10 mouse cellular contexts compared by ENCODE assay signal in genomic region chr11:102956962-102957614, GRCm38 (mm10). TPM values are rescaled to one million over a fixed set of nuclear protein-coding genes. Genes with fewer than 3 reads are reported as not detected.
DNase-seq lines count a peak whose midpoint lies in the region; ATAC-seq and TF ChIP-seq lines count a peak whose summit lies in the region.
"Had no signal": no experiment of that assay in that cellular context is flagged by ENCODE, and none has a peak within 500 bp of the region (broad histone marks: within the 10 kb centered on the region; RNA-seq: fewer than 3 reads in every experiment).

No protein-coding gene starts in this region.

- H3K4me3 ChIP-seq in lung, postnatal 0 days (ENCODE audit: low read depth, low read length) = no peak overlapping the region
- H3K4me3 ChIP-seq: limb, embryonic 12.5 days had no signal

- no peak overlapping the region for H3K4me2 ChIP-seq in lung, postnatal 0 days (replicated peaks; ENCODE audit: low read depth, low read length)
- H3K4me2 ChIP-seq: limb, embryonic 12.5 days had no signal

- H3K27me3 ChIP-seq in lung, postnatal 0 days (replicated peaks; ENCODE audit: insufficient read depth, low read length) = peaks cover 6% of the 10 kb centered on the region; the same call in 1 of the 2 replicates

- no peaks in the 10 kb centered on the region for H3K36me3 ChIP-seq in lung, postnatal 0 days (ENCODE audit: insufficient read depth, low read length)
- H3K36me3 ChIP-seq: limb, embryonic 12.5 days had no signal

- H3K4me1 ChIP-seq in lung, postnatal 0 days (ENCODE audit: insufficient read depth, low read depth, low read length) = no peaks in the 10 kb centered on the region; the same call in 1 of the 2 replicates

- H3K9ac ChIP-seq in lung, postnatal 0 days (replicated peaks; ENCODE audit: low read depth) = no peak overlapping the region
- H3K9ac ChIP-seq: limb, embryonic 12.5 days had no signal

- TF ChIP-seq CTCF in lung, postnatal 0 days (IDR thresholded peaks at IDR 0.05) = no peak

- ATAC-seq in cerebellum, adult (ENCODE audit: insufficient number of reproducible peaks, low FRiP score, low TSS enrichment) = no peak
- ATAC-seq in lung, postnatal 0 days = peak; percentile 92

- no peak overlapping the region for H3K27ac ChIP-seq in lung, postnatal 0 days (ENCODE audit: low read length)
- H3K27ac ChIP-seq: limb, embryonic 12.5 days had no signal

- WGBS in lung, postnatal 0 days = 23% methylated on average over 16 of the region's 16 CpGs

- H3K9me3 ChIP-seq in lung, postnatal 0 days (ENCODE audit: low read length) = no peaks in the 10 kb centered on the region
- H3K9me3 ChIP-seq: limb, embryonic 12.5 days had no signal

- peak; percentile 64 to 78 for DNase-seq in cerebellum, postnatal 10 days
- DNase-seq in testis, postnatal 10 days (ENCODE audit: low spot score) = peak; percentile 49
- no peak for DNase-seq in testis, postnatal 14 days (ENCODE audit: low spot score)
- peak; percentile 80 for DNase-seq in lung, postnatal 0 days (ENCODE audit: low spot score)
- no peak for DNase-seq in adrenal gland, adult 8-10 months
- no peak for DNase-seq in layer of hippocampus, postnatal 25 days (ENCODE audit: extremely low spot score in 1 of 2, low spot score in 1 of 2)
- DNase-seq in right cerebral cortex, adult 18-20 months = no peak

- TF ChIP-seq EP300 in lung, postnatal 0 days (IDR thresholded peaks at IDR 0.05) = no peak

RNA-seq across cellular contexts. Expression of gene C1ql1, which starts 10.6 kb away (rescaled TPM):
- 0.30 and 0.31 TPM in 2 replicates for polyA plus RNA-seq in lung, postnatal 0 days (2015; fragmentation: Nextera tagmentation; extraction: Ambion mirVana)
- total RNA-seq in adrenal gland, adult 8-10 months (2022) = 10 to 100 TPM; 62.1 to 91.9 (median 72.9) TPM
- 10 to 100 TPM; 20.7 to 24.6 TPM for total RNA-seq in layer of hippocampus, postnatal 25 days (2021)
- total RNA-seq: gastrocnemius, adult 8-10 months had no signal

RNA-seq across cellular contexts. Expression of gene Kif18b, which starts 32.2 kb away (rescaled TPM):
- polyA plus RNA-seq in lung, postnatal 0 days (2015; fragmentation: Nextera tagmentation; extraction: Ambion mirVana) = 0.33 and 0.36 TPM in 2 replicates
- total RNA-seq in adrenal gland, adult 8-10 months (2022) = 1 to 10 TPM in 1 of 4 experiments, under 1 TPM in 3; 0.74 to 1.5 (median 0.91) TPM
- total RNA-seq in layer of hippocampus, postnatal 25 days (2021) = under 1 TPM; 0.35 to 0.44 TPM
- total RNA-seq: gastrocnemius, adult 8-10 months had no signal

RNA-seq across cellular contexts. Expression of gene Gfap, which starts 56.4 kb away (rescaled TPM):
- polyA plus RNA-seq in lung, postnatal 0 days (2015; fragmentation: Nextera tagmentation; extraction: Ambion mirVana) = 0.05 and 0.12 TPM in 2 replicates
- 1 to 10 TPM; 1.0 to 1.8 (median 1.8) TPM for total RNA-seq in adrenal gland, adult 8-10 months (2022)
- total RNA-seq in layer of hippocampus, postnatal 25 days (2021) = 100 to 1,000 TPM; 260 to 321 TPM

Comparison
In these comparisons a context has a peak if more than half of its experiments do, and no peak if none do; other contexts are left out.
1. DNase-seq: peak in cerebellum, postnatal 10 days (2 of 2), testis, postnatal 10 days (single experiment) and lung, postnatal 0 days (single experiment); none in testis, postnatal 14 days (single experiment), adrenal gland, adult 8-10 months (single experiment), layer of hippocampus, postnatal 25 days (0 of 2) and right cerebral cortex, adult 18-20 months (single experiment).
2. RNA of gene Gfap, which starts 56.4 kb away (total RNA-seq): 260 to 321 TPM in layer of hippocampus, postnatal 25 days; 1.0 to 1.8 TPM in adrenal gland, adult 8-10 months; every median in the first group is over 10 times any median in the second.